Mouse (Mus musculus): ENCODE measurements around the gene Fcgr4.

GRCm38 (mm10) chr1:171057253-171057652, 38.5 kb downstream of the Fcgr4 start:
- TF ChIP-seq POLR2A (IDR thresholded peaks at IDR 0.05; ENCODE audit: low read depth, low read length) = no peak
- TF ChIP-seq CTCF (IDR thresholded peaks at IDR 0.05; ENCODE audit: extremely low read depth, insufficient read depth, insufficient read length, insufficient replicate concordance) = no peak

Measured in spleen, adult 2 months (tissue).